Mouse (Mus musculus) hindbrain, postnatal 0 days (tissue): Measurements from ENCODE around the gene Sdhb. TPM values are rescaled to one million over a fixed set of nuclear protein-coding genes. Genes with fewer than 3 reads are reported as not detected.

Experiments
- ATAC-seq: fragments of 200-750 bp; cut with Nextera tagmentation; 2 replicates; pipeline ENCODE4 v1.8.0; 2017; ENCODE audit warnings: mild to moderate bottlenecking, moderate TSS enrichment, moderate library complexity
- DNase-seq: peaks from one replicate; pipeline ENCODE4 v3.0.0-alpha.2; 2015; ENCODE audit warnings: low spot score
- H3K27ac ChIP-seq: fragments of 300-500 bp; sonication (generic); 2 replicates; pipeline ENCODE4 v1.5.1; 2014; ENCODE audit warnings: mild to moderate bottlenecking
- H3K27me3 ChIP-seq: fragments of 300-500 bp; sonication (generic); 2 replicates; pipeline ENCODE4 v1.6.1; 2014; ENCODE audit warnings: low read length, mixed read lengths; ENCODE audit not compliant: insufficient read depth
- H3K36me3 ChIP-seq: fragments of 300-500 bp; sonication (generic); 2 replicates; pipeline ENCODE4 v1.6.1; 2014; ENCODE audit warnings: low read length, mixed read lengths; ENCODE audit not compliant: insufficient read depth
- H3K4me1 ChIP-seq: fragments of 300-500 bp; sonication (generic); 2 replicates; pipeline ENCODE4 v1.6.1; 2014; ENCODE audit warnings: antibody characterized with exemption, low read length, mixed read lengths; ENCODE audit not compliant: insufficient read depth
- H3K4me2 ChIP-seq: fragments of 300-500 bp; sonication (generic); 2 replicates; pipeline ENCODE4 v1.6.1; 2014; ENCODE audit warnings: low read depth, mild to moderate bottlenecking, low read length, moderate library complexity, mixed read lengths
- H3K4me3 ChIP-seq: fragments of 300-500 bp; sonication (generic); 2 replicates; pipeline ENCODE4 v1.5.1; 2014; ENCODE audit warnings: low read length
- H3K9ac ChIP-seq: fragments of 300-500 bp; sonication (generic); replicated peaks from 2 replicates; pipeline ENCODE4 v1.6.1; 2014; ENCODE audit warnings: mild to moderate bottlenecking, low read length, moderate library complexity, mixed read lengths
- H3K9me3 ChIP-seq: fragments of 300-500 bp; sonication (generic); 2 replicates; pipeline ENCODE4 v1.6.1; 2016; ENCODE audit warnings: low read length, mixed read lengths
- CTCF ChIP-seq: IDR thresholded peaks from 2 replicates; pipeline ENCODE4 v1.5.1; 2016; ENCODE audit warnings: antibody characterized with exemption, control low read depth, low read depth
- WGBS: fragments of 180-500 bp; shearing (Covaris S2); extraction: QIAGEN DNeasy Blood & Tissue Kit; methylation state at CpG from one replicate; pipeline ENCODE4 v1.1.7; 2014; 5-methylcytosine and 5-hydroxymethylcytosine counted together
- polyA plus RNA-seq: library from polyadenylated mRNA; unstranded; fragments of >200 nt; fragmentation: Nextera tagmentation; extraction: Ambion mirVana; gene quantifications from 2 replicates; pipeline ENCODE4 v1.2.1, GENCODE M21; 2015
- total RNA-seq: library from RNA; depleted of rRNA; stranded (reverse); fragments of >200 nt; gene quantifications from 2 replicates; pipeline ENCODE4 v1.2.3, GENCODE M21; 2014

Sdhb gene
- total and polyA plus RNA-seq, 2 experiments from 2014 or later: 217 to 596 TPM

DNA sequence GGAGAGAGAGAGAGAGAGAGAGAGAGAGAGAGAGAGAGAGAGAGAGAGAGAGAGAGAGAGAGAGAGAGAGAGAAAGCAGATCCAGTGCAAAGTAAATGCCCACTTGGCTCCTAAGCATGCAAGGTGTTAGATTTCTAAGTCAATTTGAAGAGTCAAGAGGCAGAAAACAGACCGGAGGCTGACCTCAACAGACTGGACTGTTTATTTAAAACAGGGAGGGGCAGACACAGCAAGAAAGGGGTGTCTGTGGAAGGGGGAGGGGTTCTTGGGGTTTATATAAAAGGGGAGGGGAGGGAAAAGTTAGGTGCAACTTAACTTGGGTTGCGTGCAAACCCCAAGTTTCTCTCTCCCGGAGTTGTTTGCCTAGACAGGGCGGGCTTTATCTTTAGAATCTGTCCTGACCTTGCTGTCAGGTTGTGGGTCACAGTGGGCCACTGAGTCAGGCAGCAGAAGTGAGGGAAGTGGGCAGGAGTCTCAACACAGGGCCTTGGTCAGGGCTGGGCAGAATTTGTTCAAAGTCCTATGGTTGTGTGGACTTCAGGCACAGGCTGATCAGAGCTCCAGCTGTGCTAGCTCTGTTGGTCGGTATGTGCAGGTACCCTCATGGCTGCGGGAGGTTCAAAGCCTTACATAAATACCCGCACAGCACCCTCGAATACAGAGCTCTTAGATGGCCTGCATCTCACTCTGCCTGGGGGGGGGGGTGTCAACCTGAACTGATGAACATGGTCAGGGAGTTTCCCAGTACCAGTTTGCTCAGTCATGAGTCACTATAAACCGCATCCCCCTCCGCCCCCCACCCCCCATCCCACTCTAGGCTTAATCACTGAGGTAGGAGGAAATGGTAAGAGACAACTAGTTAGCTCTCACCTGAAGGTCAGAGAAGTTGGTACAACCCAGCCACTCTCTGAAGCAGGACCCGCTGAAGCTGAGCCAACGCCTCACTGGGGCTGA is 13.2 kb upstream of the Sdhb start:
- no peak for ATAC-seq
- H3K27ac ChIP-seq: no peak overlapping the region

DNA sequence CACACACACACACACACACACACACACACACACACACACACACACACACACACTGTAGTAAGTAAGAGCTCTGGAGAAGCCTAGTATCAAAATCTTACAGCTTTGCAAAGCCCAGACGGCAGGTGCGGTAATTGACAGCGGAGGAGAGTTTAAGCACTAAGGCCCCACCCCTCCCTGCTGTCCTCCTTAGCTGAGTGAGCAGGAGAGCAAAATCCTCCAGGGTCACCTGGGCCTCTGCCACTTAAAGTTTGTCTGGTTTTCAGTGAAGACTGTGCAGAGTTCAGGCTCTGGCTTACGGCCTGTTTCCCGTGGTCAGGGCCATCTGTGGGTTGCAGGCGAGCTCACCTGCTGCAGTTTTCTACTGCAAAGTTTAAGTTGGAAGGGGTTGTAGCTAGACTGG is 12.5 kb upstream of the Sdhb start:
- no peak for TF ChIP-seq CTCF
- ATAC-seq (no peak), DNase-seq (no peak)
- H3K9me3 ChIP-seq: no peaks in the 10 kb centered on the region
- WGBS: 90% methylated on average over 6 of the region's 6 CpGs
- H3K4me2 ChIP-seq: no peak overlapping the region
- H3K27ac ChIP-seq: no peak overlapping the region
- H3K36me3 ChIP-seq: no peaks in the 10 kb centered on the region
- H3K27me3 ChIP-seq: no peaks in the 10 kb centered on the region
- no peak overlapping the region for H3K9ac ChIP-seq
- no peak overlapping the region for H3K4me3 ChIP-seq
- H3K4me1 ChIP-seq: no peaks in the 10 kb centered on the region

More for the DNA sequence above, 13.2 kb upstream of the Sdhb start:
- Histone ChIP-seq H3K4me1 (no peaks in the 10 kb centered on the region), H3K27me3 (no peaks in the 10 kb centered on the region), H3K9ac (no peak overlapping the region), H3K9me3 (no peaks in the 10 kb centered on the region), H3K4me2 (no peak overlapping the region), H3K4me3 (no peak overlapping the region), H3K36me3 (no peaks in the 10 kb centered on the region)
- no peak for TF ChIP-seq CTCF
- WGBS: 86% methylated on average over 12 of the region's 12 CpGs
- no peak for DNase-seq

DNA sequence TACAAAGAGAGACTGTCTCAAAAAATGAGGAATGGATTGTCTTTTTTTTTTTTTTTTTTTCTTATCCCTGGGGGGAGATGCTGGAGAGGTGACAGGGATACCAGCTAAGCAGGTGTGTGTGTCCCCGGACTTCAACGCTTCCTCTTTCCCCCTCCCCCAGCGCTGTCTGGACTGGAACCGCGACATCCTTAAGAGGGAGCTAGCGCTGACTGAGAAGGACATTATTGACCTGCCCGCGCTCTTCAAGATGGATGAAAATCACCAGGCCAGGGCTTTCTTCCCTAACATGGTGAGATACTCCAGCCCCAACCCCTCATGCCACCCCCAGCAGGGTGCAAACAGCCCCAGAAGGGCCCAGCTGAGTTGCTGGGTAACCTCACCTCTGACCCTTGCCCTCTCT is 12.0 kb upstream of the Sdhb start:
- H3K27me3 ChIP-seq: no peaks in the 10 kb centered on the region
- H3K4me1 ChIP-seq: no peaks in the 10 kb centered on the region
- H3K4me2 ChIP-seq: no peak overlapping the region
- H3K9me3 ChIP-seq: no peaks in the 10 kb centered on the region
- no peak overlapping the region for H3K4me3 ChIP-seq
- no peak for TF ChIP-seq CTCF
- ATAC-seq (no peak), DNase-seq (no peak)
- no peak overlapping the region for H3K9ac ChIP-seq
- no peaks in the 10 kb centered on the region for H3K36me3 ChIP-seq
- H3K27ac ChIP-seq: no peak overlapping the region
- 78% methylated on average over 8 of the region's 8 CpGs for WGBS

DNA sequence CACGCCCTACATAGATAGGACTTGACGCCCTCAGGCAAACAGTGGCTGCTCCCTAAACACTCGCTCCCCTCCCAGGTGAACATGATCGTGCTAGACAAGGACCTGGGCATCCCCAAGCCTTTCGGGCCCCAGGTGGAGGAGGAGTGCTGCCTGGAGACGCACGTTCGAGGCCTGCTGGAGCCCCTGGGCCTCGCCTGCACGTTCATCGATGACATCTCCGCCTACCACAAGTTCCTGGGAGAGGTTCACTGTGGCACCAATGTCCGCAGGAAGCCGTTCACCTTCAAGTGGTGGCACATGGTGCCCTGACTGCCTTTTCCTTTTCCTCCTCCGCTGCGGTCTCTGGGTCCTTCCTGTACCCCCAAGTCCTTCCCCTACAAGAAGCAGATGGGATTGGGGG is 11.4 kb upstream of the Sdhb start:
- WGBS: 88% methylated on average over 16 of the region's 16 CpGs
- no peaks in the 10 kb centered on the region for H3K27me3 ChIP-seq
- no peaks in the 10 kb centered on the region for H3K4me1 ChIP-seq
- no peak overlapping the region for H3K4me3 ChIP-seq
- no peak overlapping the region for H3K4me2 ChIP-seq
- H3K9me3 ChIP-seq: no peaks in the 10 kb centered on the region
- DNase-seq: no peak
- H3K36me3 ChIP-seq: no peaks in the 10 kb centered on the region
- no peak for TF ChIP-seq CTCF
- H3K9ac ChIP-seq: no peak overlapping the region
- no peak for ATAC-seq
- no peak overlapping the region for H3K27ac ChIP-seq

DNA sequence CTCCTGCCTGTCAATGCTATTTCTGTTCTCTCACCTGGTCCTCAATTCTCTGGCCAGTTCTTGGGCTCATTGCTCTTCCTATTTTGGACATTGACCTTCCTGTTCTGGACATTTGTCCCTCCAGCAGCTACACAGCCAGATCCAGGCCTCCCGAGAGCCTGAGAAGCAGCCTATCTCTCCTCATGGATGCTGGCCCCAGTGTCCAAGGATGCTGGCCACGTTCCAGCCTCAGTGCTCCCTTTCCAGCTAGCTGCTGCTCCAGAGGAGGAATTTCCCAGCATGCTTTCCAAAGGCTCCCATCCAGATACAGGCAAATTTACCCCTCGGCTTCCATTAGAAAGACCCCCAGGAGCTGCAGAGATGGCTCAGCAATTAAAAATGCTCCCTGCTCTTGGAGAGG is 10.4 kb upstream of the Sdhb start:
- Histone ChIP-seq H3K27me3 (no peaks in the 10 kb centered on the region), H3K9me3 (no peaks in the 10 kb centered on the region), H3K27ac (no peak overlapping the region), H3K4me1 (no peaks in the 10 kb centered on the region), H3K4me2 (no peak overlapping the region), H3K4me3 (no peak overlapping the region), H3K9ac (no peak overlapping the region), H3K36me3 (no peaks in the 10 kb centered on the region)
- no peak for TF ChIP-seq CTCF
- no peak for ATAC-seq
- WGBS: 44% methylated on average over 3 of the region's 3 CpGs
- DNase-seq: no peak

DNA sequence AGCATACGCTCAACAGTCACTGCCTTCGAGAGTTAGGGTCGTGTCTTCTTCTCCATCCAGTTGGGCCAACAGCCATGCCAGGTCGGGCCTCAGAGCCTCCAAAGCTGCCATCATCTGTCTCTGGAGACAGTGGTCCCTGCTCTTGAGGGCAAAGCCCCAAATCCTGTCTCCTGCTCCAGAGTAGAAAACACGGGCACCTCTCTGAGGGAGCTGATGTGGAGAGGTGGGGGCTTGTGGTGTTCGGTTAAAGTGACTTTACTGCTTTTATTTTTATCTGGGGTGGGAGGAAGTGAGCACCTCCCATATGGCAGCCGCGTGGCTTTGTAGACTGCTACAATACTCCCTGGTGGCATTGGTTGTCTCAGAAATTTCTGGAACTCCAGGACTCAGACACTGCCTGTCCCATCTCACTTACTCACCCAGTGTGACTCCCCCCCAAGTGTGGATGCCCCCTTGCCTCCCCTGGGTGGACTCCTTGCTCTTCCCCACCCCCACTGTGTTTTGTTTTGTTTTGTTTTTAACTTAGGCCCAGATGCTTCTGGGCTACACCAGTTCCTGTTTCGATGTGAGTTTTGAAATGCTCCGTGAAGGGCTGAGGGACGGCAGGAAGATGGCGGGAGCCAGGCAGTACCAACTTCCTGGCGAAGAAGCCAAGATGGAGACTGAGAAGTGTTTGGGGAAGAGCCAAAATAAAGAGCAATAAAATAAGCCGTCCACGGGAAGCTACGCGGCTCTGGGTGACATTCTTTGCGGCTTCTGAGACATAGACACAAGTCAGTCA is 9.0 kb upstream of the Sdhb start:
- DNase-seq (no peak), ATAC-seq (no peak)
- TF ChIP-seq CTCF: no peak
- Histone ChIP-seq H3K9ac (no peak overlapping the region), H3K36me3 (no peaks in the 10 kb centered on the region), H3K4me3 (no peak overlapping the region), H3K27ac (no peak overlapping the region), H3K27me3 (no peaks in the 10 kb centered on the region), H3K4me1 (no peaks in the 10 kb centered on the region), H3K4me2 (no peak overlapping the region), H3K9me3 (no peaks in the 10 kb centered on the region)
- 89% methylated on average over 18 of the region's 18 CpGs for WGBS
